In genomic region chr2:157468130-157468796, GRCm38 (mm10) we compare ENCODE assay signal across 10 mouse cellular contexts. TPM values are rescaled to one million over a fixed set of nuclear protein-coding genes. Genes with fewer than 3 reads are reported as not detected.
A peak's percentile ranks its signal among the peaks of the same experiment; 100 is the strongest.
DNase-seq lines count a peak whose midpoint lies in the region; ATAC-seq and TF ChIP-seq lines count a peak whose summit lies in the region.
"Had no signal": no experiment of that assay in that cellular context is flagged by ENCODE, and none has a peak within 500 bp of the region (broad histone marks: within the 10 kb centered on the region; RNA-seq: fewer than 3 reads in every experiment).

No protein-coding gene starts in this region.

- no peak overlapping the region for H3K9ac ChIP-seq in forebrain, embryonic 12.5 days
- no peak overlapping the region for H3K9ac ChIP-seq in forebrain, embryonic 14.5 days (ENCODE audit: low read length)
- H3K9ac ChIP-seq: embryonic facial prominence, embryonic 15.5 days; midbrain, embryonic 12.5 days had no signal

- TF ChIP-seq CTCF in thymus, adult 2 months (IDR thresholded peaks at IDR 0.05; ENCODE audit: borderline replicate concordance, control insufficient read depth, extremely low read depth, insufficient read depth, low read length, poor library complexity): 0 out of 2 replicates have a peak, but pooled peaks have one; percentile 43

- H3K9me3 ChIP-seq in forebrain, embryonic 12.5 days: no peaks in the 10 kb centered on the region
- H3K9me3 ChIP-seq in forebrain, embryonic 14.5 days (replicated peaks; ENCODE audit: control insufficient read depth, low read length): no peaks in the 10 kb centered on the region
- H3K9me3 ChIP-seq: embryonic facial prominence, embryonic 15.5 days; midbrain, embryonic 12.5 days had no signal

- no peak overlapping the region for H3K4me2 ChIP-seq in forebrain, embryonic 12.5 days
- H3K4me2 ChIP-seq in forebrain, embryonic 14.5 days (ENCODE audit: low read length): no peak overlapping the region
- H3K4me2 ChIP-seq: embryonic facial prominence, embryonic 15.5 days; midbrain, embryonic 12.5 days had no signal

- DNase-seq in forebrain, embryonic 14.5 days (ENCODE audit: low spot score): no peak
- DNase-seq in thymus, adult 2 months: peak; percentile 38
- DNase-seq in thymus, adult 18-20 months: no peak
- peak; percentile 40 for DNase-seq in kidney, postnatal 14 days
- DNase-seq in thymus, postnatal 4 days: peak; percentile 70
- no peak for DNase-seq in gastrocnemius, postnatal 4 days (ENCODE audit: low spot score in 2 of 2)
- no peak for DNase-seq in adrenal gland, postnatal 10 days

- H3K4me3 ChIP-seq in forebrain, embryonic 12.5 days (replicated peaks): no peak overlapping the region
- H3K4me3 ChIP-seq in forebrain, embryonic 14.5 days (ENCODE audit: low read depth, low read length): no peak overlapping the region
- no peak overlapping the region for H3K4me3 ChIP-seq in thymus, adult 2 months (ENCODE audit: control insufficient read depth, insufficient read depth, low read length)
- H3K4me3 ChIP-seq: embryonic facial prominence, embryonic 15.5 days; midbrain, embryonic 12.5 days had no signal

- no peak for ATAC-seq in forebrain, embryonic 12.5 days (ENCODE audit: low FRiP score)
- ATAC-seq in forebrain, embryonic 14.5 days: no peak

- 64% methylated on average over 8 of the region's 8 CpGs for WGBS in forebrain, embryonic 12.5 days
- 66% methylated on average over 8 of the region's 8 CpGs for WGBS in forebrain, embryonic 14.5 days
- 82% methylated on average over 8 of the region's 8 CpGs for WGBS in thymus, adult 2 months

- H3K27me3 ChIP-seq in forebrain, embryonic 12.5 days: no peaks in the 10 kb centered on the region
- no peaks in the 10 kb centered on the region for H3K27me3 ChIP-seq in forebrain, embryonic 14.5 days (replicated peaks; ENCODE audit: control insufficient read depth, insufficient read depth, low read length)
- no peaks in the 10 kb centered on the region for H3K27me3 ChIP-seq in thymus, adult 2 months (ENCODE audit: control insufficient read depth, insufficient read depth, low read length)
- H3K27me3 ChIP-seq: embryonic facial prominence, embryonic 15.5 days; midbrain, embryonic 12.5 days had no signal

- H3K36me3 ChIP-seq in forebrain, embryonic 12.5 days (replicated peaks): peaks cover 64% of the 10 kb centered on the region
- H3K36me3 ChIP-seq in forebrain, embryonic 14.5 days (ENCODE audit: control insufficient read depth, insufficient read depth, low read length): peaks cover 71% of the 10 kb centered on the region
- H3K36me3 ChIP-seq in thymus, adult 2 months (ENCODE audit: control insufficient read depth, insufficient read depth, low read length): no peaks in the 10 kb centered on the region

- H3K27ac ChIP-seq in forebrain, embryonic 12.5 days: 0 out of 2 replicates have a peak overlapping the region, but pooled peaks have one; percentile 99
- H3K27ac ChIP-seq in forebrain, embryonic 14.5 days (ENCODE audit: low read depth, low read length): no peak overlapping the region
- no peak overlapping the region for H3K27ac ChIP-seq in thymus, adult 2 months (ENCODE audit: control insufficient read depth, insufficient read depth, low read length)
- H3K27ac ChIP-seq: embryonic facial prominence, embryonic 15.5 days; midbrain, embryonic 12.5 days had no signal

- H3K4me1 ChIP-seq in forebrain, embryonic 12.5 days: peaks cover 68% of the 10 kb centered on the region
- peaks cover 35% of the 10 kb centered on the region for H3K4me1 ChIP-seq in forebrain, embryonic 14.5 days (ENCODE audit: control insufficient read depth, insufficient read depth, low read length)
- H3K4me1 ChIP-seq in thymus, adult 2 months (replicated peaks; ENCODE audit: control insufficient read depth, insufficient read depth, low read length): no peaks in the 10 kb centered on the region

- TF ChIP-seq POLR2A in thymus, adult 2 months (IDR thresholded peaks at IDR 0.05; ENCODE audit: control insufficient read depth, extremely low read depth, insufficient read depth, low read length, poor library complexity): no peak

RNA-seq across cellular contexts. Expression of gene Src, which starts 50.0 kb away (rescaled TPM):
- polyA plus RNA-seq in forebrain, embryonic 12.5 days (2016; fragmentation: Nextera tagmentation; extraction: Ambion mirVana): 35.1 and 38.0 TPM in 2 replicates
- polyA plus RNA-seq in forebrain, embryonic 14.5 days (2014; fragmentation: Nextera tagmentation; extraction: Ambion mirVana): 30.1 and 31.0 TPM in 2 replicates
- 24.6 and 25.1 TPM in 2 replicates for polyA plus RNA-seq in thymus, adult 2 months (2012; rRNA removed)
- 10 to 100 TPM; 13.3 to 13.6 TPM for total RNA-seq in gastrocnemius, postnatal 4 days (2021)
- 10 to 100 TPM; 18.9 to 21.8 TPM for total RNA-seq in adrenal gland, postnatal 10 days (2021)

Comparison
In these comparisons a context has a peak if more than half of its experiments do, and no peak if none do; other contexts are left out.
1. DNase-seq: peak in thymus, adult 2 months (single experiment), kidney, postnatal 14 days (single experiment) and thymus, postnatal 4 days (single experiment); none in forebrain, embryonic 14.5 days (single experiment), thymus, adult 18-20 months (0 of 2), gastrocnemius, postnatal 4 days (0 of 2) and adrenal gland, postnatal 10 days (single experiment).